Mouse (Mus musculus) limb, embryonic 15.5 days (tissue): ENCODE measurements around the gene Sox5. TPM values are rescaled to one million over a fixed set of nuclear protein-coding genes. Genes with fewer than 3 reads are reported as not detected.

ENCODE experiments used
- ATAC-seq: fragments of 200-750 bp; cut with Nextera tagmentation; 2 replicates; pipeline ENCODE4 v1.8.0; 2017; ENCODE audit warnings: low read depth, moderate TSS enrichment; ENCODE audit not compliant: insufficient number of reproducible peaks, low FRiP score, low TSS enrichment
- H3K27ac ChIP-seq: fragments of 300-500 bp; sonication (generic); 2 replicates; pipeline ENCODE4 v1.5.1; 2015; ENCODE audit warnings: moderate library complexity, mild to moderate bottlenecking, inconsistent platforms
- H3K27me3 ChIP-seq: fragments of 300-500 bp; sonication (generic); 2 replicates; pipeline ENCODE4 v1.6.1; 2015; ENCODE audit warnings: inconsistent platforms
- H3K36me3 ChIP-seq: fragments of 300-500 bp; sonication (generic); 2 replicates; pipeline ENCODE4 v1.6.1; 2015; ENCODE audit warnings: inconsistent platforms
- H3K4me1 ChIP-seq: fragments of 300-500 bp; sonication (generic); 2 replicates; pipeline ENCODE4 v1.6.1; 2015; ENCODE audit warnings: inconsistent platforms
- H3K4me2 ChIP-seq: fragments of 300-500 bp; sonication (generic); 2 replicates; pipeline ENCODE4 v1.6.1; 2015; ENCODE audit warnings: mild to moderate bottlenecking, inconsistent platforms
- H3K4me3 ChIP-seq: fragments of 300-500 bp; sonication (generic); 2 replicates; pipeline ENCODE4 v1.5.1; 2015; ENCODE audit warnings: mild to moderate bottlenecking, inconsistent platforms
- H3K9ac ChIP-seq: fragments of 300-500 bp; sonication (generic); 2 replicates; pipeline ENCODE4 v1.6.1; 2015; ENCODE audit warnings: inconsistent platforms
- H3K9me3 ChIP-seq: fragments of 300-500 bp; sonication (generic); 2 replicates; pipeline ENCODE4 v1.6.1; 2016; ENCODE audit warnings: inconsistent platforms
- WGBS: fragments of 180-500 bp; shearing (Covaris S2); methylation state at CpG from one replicate; pipeline ENCODE4 v1.1.7; 2015; 5-methylcytosine and 5-hydroxymethylcytosine counted together
- polyA plus RNA-seq: library from polyadenylated mRNA; unstranded; fragments of >200 nt; fragmentation: Nextera tagmentation; extraction: Ambion mirVana; gene quantifications from 2 replicates; pipeline ENCODE4 v1.2.1, GENCODE M21; 2015

The Sox5 gene
- polyA plus RNA-seq, 1 experiment from 2014 or later = 36.0 TPM

DNA sequence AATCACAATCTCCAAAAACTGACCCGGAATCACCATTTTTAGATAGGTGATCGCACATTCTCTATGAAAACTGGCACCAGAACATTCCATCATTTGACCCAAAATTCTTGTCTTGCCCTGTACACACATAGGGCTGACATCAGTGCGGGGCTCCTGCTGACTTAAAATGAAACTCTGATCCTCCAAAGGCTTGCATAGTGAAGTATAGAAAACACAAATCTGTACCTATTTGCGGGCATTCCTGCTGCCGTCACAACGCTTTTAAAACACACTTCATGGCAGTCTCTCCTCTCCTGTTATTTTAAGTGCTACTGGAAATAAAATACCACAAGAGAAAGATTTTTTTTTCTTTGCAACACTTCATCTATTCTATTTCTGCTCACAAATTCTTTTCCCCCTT, 886.7 kb downstream of the Sox5 start:
- Histone ChIP-seq H3K9ac (no peak overlapping the region), H3K4me2 (no peak overlapping the region), H3K27me3 (no peaks in the 10 kb centered on the region), H3K4me1 (no peaks in the 10 kb centered on the region), H3K9me3 (no peaks in the 10 kb centered on the region), H3K36me3 (no peaks in the 10 kb centered on the region), H3K4me3 (no peak overlapping the region), H3K27ac (no peak overlapping the region)
- WGBS = 68% methylated on average over 6 of the region's 6 CpGs
- no peak for ATAC-seq

DNA sequence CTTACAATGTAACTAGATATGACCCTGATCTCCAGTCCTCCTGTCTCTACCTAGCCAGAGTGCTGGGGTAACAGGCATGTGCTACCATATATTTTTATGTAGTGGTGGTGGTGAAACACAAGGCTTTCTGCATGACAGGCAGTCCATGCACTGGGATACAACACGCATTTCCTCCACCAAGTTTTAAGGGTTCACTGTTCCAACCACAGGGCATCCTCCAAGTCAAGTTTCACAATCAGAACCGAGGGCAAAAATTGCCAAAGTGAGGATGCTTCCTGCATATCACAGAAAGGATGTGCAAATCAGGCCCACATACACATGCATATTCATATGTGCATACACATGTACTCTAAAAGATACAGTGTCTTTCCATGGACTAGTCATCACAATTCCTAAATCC, 888.9 kb downstream of the Sox5 start:
- no peak overlapping the region for H3K9ac ChIP-seq
- no peaks in the 10 kb centered on the region for H3K36me3 ChIP-seq
- no peak for ATAC-seq
- no peak overlapping the region for H3K27ac ChIP-seq
- H3K4me2 ChIP-seq = no peak overlapping the region
- H3K27me3 ChIP-seq = no peaks in the 10 kb centered on the region
- H3K9me3 ChIP-seq = no peaks in the 10 kb centered on the region
- WGBS = 88% methylated on average over 2 of the region's 2 CpGs
- H3K4me3 ChIP-seq = no peak overlapping the region
- no peaks in the 10 kb centered on the region for H3K4me1 ChIP-seq

- WGBS = 44% methylated on average over 7 of the region's 7 CpGs
- Histone ChIP-seq H3K27ac (no peak overlapping the region), H3K9ac (no peak overlapping the region), H3K9me3 (no peaks in the 10 kb centered on the region), H3K27me3 (no peaks in the 10 kb centered on the region), H3K4me3 (no peak overlapping the region), H3K4me2 (no peak overlapping the region), H3K36me3 (no peaks in the 10 kb centered on the region), H3K4me1 (no peaks in the 10 kb centered on the region)
- no peak for ATAC-seq
Measured at GRCm38 (mm10) chr6:143888556-143888955, 893.2 kb downstream of the Sox5 start.

GRCm38 (mm10) chr6:143878525-143878924, 903.3 kb downstream of the Sox5 start:
- no peak overlapping the region for H3K9ac ChIP-seq
- H3K4me1 ChIP-seq = no peaks in the 10 kb centered on the region
- H3K9me3 ChIP-seq = no peaks in the 10 kb centered on the region
- ATAC-seq = no peak
- 85% methylated on average over 6 of the region's 6 CpGs for WGBS
- no peak overlapping the region for H3K4me3 ChIP-seq
- no peaks in the 10 kb centered on the region for H3K36me3 ChIP-seq
- no peak overlapping the region for H3K27ac ChIP-seq
- H3K4me2 ChIP-seq = no peak overlapping the region
- H3K27me3 ChIP-seq = no peaks in the 10 kb centered on the region

DNA sequence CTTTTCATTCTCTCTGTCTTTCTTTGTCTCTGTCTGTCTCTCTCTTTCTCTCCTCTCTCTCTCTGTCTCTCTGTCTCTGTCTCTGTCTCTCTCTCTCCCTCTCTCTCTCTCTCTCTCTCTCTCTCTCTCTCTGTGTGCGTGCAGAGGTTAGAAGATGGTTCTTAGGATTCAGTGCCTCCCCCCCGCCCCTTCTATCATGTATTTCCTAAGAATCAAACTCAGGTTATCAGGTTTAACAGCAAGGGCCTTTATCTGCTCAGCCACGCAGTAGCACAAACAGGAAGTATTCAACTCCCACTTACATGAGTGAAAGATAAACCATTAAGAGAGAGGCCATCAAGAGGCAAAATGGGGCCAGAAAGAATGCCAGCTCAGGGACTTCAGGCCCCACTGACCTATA, 913.0 kb downstream of the Sox5 start:
- H3K27ac ChIP-seq = no peak overlapping the region
- no peaks in the 10 kb centered on the region for H3K27me3 ChIP-seq
- no peak for ATAC-seq
- H3K36me3 ChIP-seq = no peaks in the 10 kb centered on the region
- H3K4me1 ChIP-seq = peaks cover 1% of the 10 kb centered on the region; the same call in 1 of the 2 replicates
- WGBS = 86% methylated on average over 3 of the region's 3 CpGs
- H3K9me3 ChIP-seq = no peaks in the 10 kb centered on the region
- no peak overlapping the region for H3K9ac ChIP-seq
- H3K4me2 ChIP-seq = no peak overlapping the region
- H3K4me3 ChIP-seq = no peak overlapping the region

DNA sequence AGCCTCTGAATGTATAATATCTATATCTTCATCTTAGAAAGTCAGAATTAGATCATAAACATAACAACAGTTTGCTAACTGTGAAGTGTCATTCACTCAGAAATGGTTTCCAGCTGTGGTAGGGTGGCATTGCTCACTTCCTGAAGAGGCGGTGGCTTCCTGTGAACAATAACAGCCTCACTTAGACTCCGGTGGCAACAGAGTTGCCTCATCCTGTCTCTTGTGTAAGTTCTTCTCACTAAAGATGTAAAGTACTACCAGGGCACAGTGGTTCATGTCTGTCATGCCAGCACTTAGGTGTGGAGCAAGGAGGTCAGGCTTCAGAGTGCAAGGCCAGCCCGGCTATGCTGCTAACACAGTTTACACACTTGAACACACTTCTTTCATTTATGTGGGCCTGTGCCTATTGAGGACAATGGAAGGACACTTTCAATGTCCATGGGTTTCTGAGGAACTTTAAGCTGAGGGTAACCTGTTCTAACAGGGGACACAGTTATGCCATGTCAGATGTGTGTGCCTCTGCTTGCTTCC, 913.6 kb downstream of the Sox5 start:
- Histone ChIP-seq H3K9me3 (no peaks in the 10 kb centered on the region), H3K27me3 (no peaks in the 10 kb centered on the region), H3K9ac (no peak overlapping the region), H3K27ac (no peak overlapping the region), H3K4me3 (no peak overlapping the region), H3K36me3 (no peaks in the 10 kb centered on the region), H3K4me2 (no peak overlapping the region), H3K4me1 (peaks cover 7% of the 10 kb centered on the region; the same call in 1 of the 2 replicates)
- ATAC-seq = no peak
- WGBS = 67% methylated on average over 3 of the region's 3 CpGs

DNA sequence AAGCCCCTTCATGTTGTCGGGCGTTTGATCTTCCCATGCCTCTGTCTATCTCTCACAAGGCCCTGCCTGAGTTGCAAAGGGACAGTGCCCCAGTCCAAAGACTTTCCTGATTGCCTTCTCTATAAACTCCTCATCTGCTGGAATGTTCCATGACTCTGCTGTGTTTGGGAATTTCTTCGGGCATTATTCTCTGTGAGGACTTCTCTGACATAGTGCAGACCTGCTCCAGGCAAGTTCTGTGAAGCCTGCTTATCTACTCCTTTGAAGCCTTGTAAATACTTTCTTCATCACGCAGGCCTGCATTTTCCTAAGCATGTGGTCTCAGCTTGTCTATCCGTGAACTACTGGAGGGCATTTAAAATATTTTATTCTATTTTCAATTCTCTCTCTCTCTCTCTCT, 914.7 kb downstream of the Sox5 start:
- Histone ChIP-seq H3K36me3 (no peaks in the 10 kb centered on the region), H3K27me3 (no peaks in the 10 kb centered on the region), H3K27ac (no peak overlapping the region), H3K4me2 (no peak overlapping the region), H3K9ac (no peak overlapping the region), H3K4me3 (no peak overlapping the region), H3K4me1 (peaks cover 16% of the 10 kb centered on the region; the same call in 1 of the 2 replicates), H3K9me3 (no peaks in the 10 kb centered on the region)
- ATAC-seq = no peak
- 30% methylated on average over 5 of the region's 5 CpGs for WGBS

DNA sequence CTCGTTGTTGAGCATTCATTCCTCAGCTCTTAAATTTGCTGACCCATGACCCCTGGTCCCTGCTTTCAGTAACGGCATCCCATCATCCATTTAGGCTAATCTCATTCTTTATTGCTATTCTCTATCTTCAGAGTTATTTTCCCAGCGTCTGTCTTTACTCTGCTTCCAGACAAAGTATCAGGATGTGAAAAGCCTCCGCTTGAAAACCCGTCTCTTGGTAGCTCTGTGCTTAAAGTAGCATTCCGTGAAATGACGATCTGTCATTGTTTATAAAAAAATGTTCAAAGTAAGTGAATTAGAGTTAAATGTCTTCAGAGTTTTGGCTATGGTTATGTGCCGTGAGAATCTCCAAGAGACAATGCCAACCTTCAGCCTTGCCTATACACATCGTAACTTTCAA, 915.2 kb downstream of the Sox5 start:
- H3K4me1 ChIP-seq = peaks cover 17% of the 10 kb centered on the region; the same call in 1 of the 2 replicates

DNA sequence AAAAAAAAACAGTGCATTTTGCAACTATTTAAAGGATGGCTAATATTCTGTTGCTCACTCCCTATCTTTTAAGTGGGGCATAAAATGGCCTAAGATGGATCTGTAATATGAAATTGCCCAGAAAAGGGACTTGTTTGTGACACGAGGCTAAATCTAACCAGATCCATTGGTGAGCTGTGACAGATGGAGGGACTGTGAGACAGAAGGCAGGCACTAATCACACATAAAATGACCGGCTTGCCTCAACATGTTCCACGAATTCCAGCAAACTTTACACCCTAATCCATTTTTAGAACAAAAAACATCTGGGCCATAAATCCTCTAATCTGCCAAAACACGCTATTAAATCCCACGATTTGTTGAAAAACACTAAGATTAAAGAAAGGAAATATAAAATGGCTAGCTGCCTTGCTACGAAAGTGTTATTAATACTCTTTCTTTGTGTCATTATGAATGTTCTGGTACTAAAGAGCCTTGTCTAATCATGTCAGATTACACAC, 919.1 kb downstream of the Sox5 start:
- 13% methylated on average over 6 of the region's 6 CpGs for WGBS
- peaks cover 29% of the 10 kb centered on the region for H3K4me1 ChIP-seq

More for the DNA sequence above, 915.2 kb downstream of the Sox5 start:
- H3K4me3 ChIP-seq = no peak overlapping the region
- no peaks in the 10 kb centered on the region for H3K36me3 ChIP-seq
- H3K9me3 ChIP-seq = no peaks in the 10 kb centered on the region
- no peak overlapping the region for H3K9ac ChIP-seq
- no peak for ATAC-seq
- H3K27me3 ChIP-seq = no peaks in the 10 kb centered on the region
- H3K27ac ChIP-seq = no peak overlapping the region
- 53% methylated on average over 9 of the region's 9 CpGs for WGBS
- H3K4me2 ChIP-seq = no peak overlapping the region

GRCm38 (mm10) chr6:143860036-143860435, 921.7 kb downstream of the Sox5 start:
- Histone ChIP-seq H3K27me3 (peaks cover 39% of the 10 kb centered on the region), H3K4me1 (peaks cover 33% of the 10 kb centered on the region), H3K4me3 (no peak overlapping the region), H3K9ac (no peak overlapping the region), H3K36me3 (no peaks in the 10 kb centered on the region), H3K9me3 (no peaks in the 10 kb centered on the region), H3K27ac (no peak overlapping the region), H3K4me2 (no peak overlapping the region)
- ATAC-seq = no peak
- WGBS = 47% methylated on average over 7 of the region's 7 CpGs

More for the DNA sequence above, 919.1 kb downstream of the Sox5 start:
- Histone ChIP-seq H3K27me3 (peaks cover 27% of the 10 kb centered on the region), H3K36me3 (no peaks in the 10 kb centered on the region), H3K9me3 (no peaks in the 10 kb centered on the region), H3K27ac (no peak overlapping the region; the same call in 1 of the 2 replicates), H3K9ac (no peak overlapping the region), H3K4me2 (no peak overlapping the region), H3K4me3 (no peak overlapping the region)
- ATAC-seq = no peak

DNA sequence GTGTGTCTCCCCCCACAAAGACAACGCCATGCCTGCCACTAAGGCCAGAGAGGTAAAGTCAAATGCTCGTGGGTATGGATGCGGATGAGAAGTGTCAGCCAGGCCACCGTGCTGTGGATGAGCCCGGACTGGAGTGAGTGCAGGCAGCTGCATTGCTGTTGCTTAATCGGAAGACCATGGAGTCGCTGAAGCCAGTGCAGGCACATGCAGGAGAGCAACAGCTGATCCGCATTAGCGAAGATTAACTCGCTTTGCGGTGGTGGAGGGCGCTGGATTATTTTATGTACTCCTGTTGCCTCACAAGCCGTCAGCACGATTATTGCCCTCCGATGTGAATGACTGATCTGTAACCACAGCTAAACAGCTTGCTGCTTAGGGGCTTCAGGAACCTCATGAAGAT, 922.2 kb downstream of the Sox5 start:
- Histone ChIP-seq H3K9ac (no peak overlapping the region), H3K27ac (no peak overlapping the region), H3K4me3 (no peak overlapping the region), H3K4me1 (peaks cover 33% of the 10 kb centered on the region), H3K36me3 (no peaks in the 10 kb centered on the region), H3K9me3 (no peaks in the 10 kb centered on the region), H3K27me3 (peaks cover 39% of the 10 kb centered on the region), H3K4me2 (no peak overlapping the region)
- ATAC-seq = 0 out of 2 replicates have a peak, but pooled peaks have one; percentile 26
- WGBS = 30% methylated on average over 15 of the region's 15 CpGs

GRCm38 (mm10) chr6:143858551-143858950, 923.2 kb downstream of the Sox5 start:
- peaks cover 46% of the 10 kb centered on the region for H3K27me3 ChIP-seq
- ATAC-seq = no peak
- H3K9ac ChIP-seq = no peak overlapping the region
- no peaks in the 10 kb centered on the region for H3K36me3 ChIP-seq
- no peaks in the 10 kb centered on the region for H3K9me3 ChIP-seq
- no peak overlapping the region for H3K4me2 ChIP-seq
- H3K4me1 ChIP-seq = peaks cover 31% of the 10 kb centered on the region
- WGBS = 85% methylated on average over 2 of the region's 2 CpGs
- no peak overlapping the region for H3K27ac ChIP-seq
- H3K4me3 ChIP-seq = no peak overlapping the region

DNA sequence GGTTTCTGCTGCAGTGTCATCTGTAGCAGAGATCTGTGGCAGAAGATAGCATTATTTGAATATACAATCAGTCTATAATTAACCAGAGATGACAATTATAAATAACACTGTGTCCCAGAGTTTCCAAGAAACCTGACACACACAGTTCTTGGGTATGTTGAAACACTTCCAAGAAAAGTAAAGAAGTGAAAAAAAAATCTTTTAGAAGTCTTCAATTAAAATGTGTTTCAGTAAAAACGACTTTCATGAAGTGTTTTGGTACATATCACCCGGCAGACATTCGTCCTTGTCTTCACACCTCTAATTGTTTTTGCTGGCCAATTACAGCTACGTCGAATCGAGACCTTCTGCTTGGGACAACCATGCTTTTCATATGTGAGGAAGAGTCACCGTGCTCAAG, 924.4 kb downstream of the Sox5 start:
- Histone ChIP-seq H3K4me2 (no peak overlapping the region), H3K27me3 (peaks cover 46% of the 10 kb centered on the region), H3K4me3 (no peak overlapping the region), H3K4me1 (peaks cover 22% of the 10 kb centered on the region), H3K36me3 (no peaks in the 10 kb centered on the region), H3K27ac (no peak overlapping the region), H3K9ac (no peak overlapping the region), H3K9me3 (no peaks in the 10 kb centered on the region)
- 52% methylated on average over 7 of the region's 7 CpGs for WGBS
- no peak for ATAC-seq
